Mouse (Mus musculus): Measurements from ENCODE around the gene Gm5901. TPM values are rescaled to one million over a fixed set of nuclear protein-coding genes. Genes with fewer than 3 reads are reported as not detected.
"Not testable (repeated sequence)": the region's sequence is repeated elsewhere in the genome, so short reads cannot be mapped to it uniquely, and the experiment has no call there.

The Gm5901 gene
- polyA plus RNA-seq, 1 experiment from 2014 or later: not detected

DNA sequence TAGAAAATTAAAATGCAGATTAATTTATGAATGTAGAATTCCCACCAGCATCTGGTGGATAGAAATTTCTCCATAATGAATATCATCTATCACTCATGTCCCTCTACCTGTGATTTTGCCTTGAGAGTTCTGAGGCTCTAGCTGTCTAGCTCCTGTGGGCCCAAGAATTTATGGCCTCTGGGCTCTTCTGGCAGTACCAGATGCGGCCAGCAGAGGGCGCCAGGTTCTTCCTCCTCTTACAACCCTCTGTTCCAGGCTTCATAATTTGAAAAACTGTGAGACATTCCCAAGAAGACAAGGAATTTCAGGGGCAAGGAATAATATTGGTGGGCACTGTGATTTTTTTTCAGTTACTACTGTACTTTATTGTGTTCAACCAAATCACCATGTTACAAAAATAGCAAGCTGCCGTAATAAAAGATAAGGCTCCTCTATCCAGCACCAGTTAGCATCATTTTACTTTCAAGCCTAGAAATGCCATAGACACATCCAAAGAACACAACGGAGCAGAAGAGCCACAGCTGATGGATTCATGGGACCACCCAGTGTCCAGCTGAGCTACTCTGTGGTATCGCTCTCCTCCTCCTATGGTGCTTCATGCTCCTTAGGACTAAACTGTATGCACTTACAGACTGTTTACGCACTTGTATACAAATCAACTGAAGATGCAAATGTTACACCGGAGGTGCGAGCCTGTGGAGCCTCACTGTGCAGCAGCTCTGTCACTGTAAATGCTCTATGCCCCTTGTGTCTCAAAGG lies 37.2 kb downstream of the Gm5901 start:
- not testable (repeated sequence) for H3K4me2 ChIP-seq (replicated peaks; ENCODE audit: low read depth); ATAC-seq (ENCODE audit: low FRiP score, low TSS enrichment)
- 52% methylated on average over 8 of the region's 8 CpGs for WGBS

DNA sequence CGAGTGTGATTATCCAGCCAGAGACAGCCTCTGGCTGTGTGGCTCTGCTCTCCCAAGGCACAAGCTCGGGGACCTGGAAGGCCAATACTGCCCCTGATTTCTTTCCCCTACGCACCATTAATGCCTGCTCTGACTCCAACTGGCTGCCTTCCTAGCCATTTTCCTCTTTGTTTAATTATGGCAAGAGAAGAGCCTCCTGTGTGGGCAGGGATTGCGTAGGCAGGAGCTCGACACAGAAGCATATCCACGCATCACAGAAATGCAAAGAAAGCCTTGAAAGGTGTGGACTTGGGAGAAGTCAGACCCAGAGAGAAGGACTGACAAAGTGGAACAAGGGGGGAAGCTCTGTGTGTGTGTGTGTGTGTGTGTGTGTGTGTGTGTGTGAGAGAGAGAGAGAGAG lies 39.5 kb downstream of the Gm5901 start:
- DNase-seq (ENCODE audit: low spot score) (no peak), ATAC-seq (ENCODE audit: low FRiP score, low TSS enrichment) (no peak)
- no peak overlapping the region for H3K9ac ChIP-seq (ENCODE audit: low read length)
- 43% methylated on average over 6 of the region's 6 CpGs for WGBS
- H3K9me3 ChIP-seq (ENCODE audit: control insufficient read depth, low read length): no peaks in the 10 kb centered on the region
- no peak overlapping the region for H3K4me2 ChIP-seq (replicated peaks; ENCODE audit: low read depth)
- no peaks in the 10 kb centered on the region for H3K36me3 ChIP-seq (ENCODE audit: control insufficient read depth, insufficient read depth, low read length)
- H3K27ac ChIP-seq (replicated peaks): no peak overlapping the region
- no peaks in the 10 kb centered on the region for H3K27me3 ChIP-seq (ENCODE audit: control insufficient read depth, insufficient read depth, low read length)
- no peaks in the 10 kb centered on the region for H3K4me1 ChIP-seq (replicated peaks; ENCODE audit: control insufficient read depth, insufficient read depth)
- H3K4me3 ChIP-seq (ENCODE audit: low read depth, low read length): no peak overlapping the region
- TF ChIP-seq EP300 (optimal IDR thresholded peaks at IDR 0.05) (no peak), CTCF (IDR thresholded peaks at IDR 0.05; ENCODE audit: low read depth) (no peak)

More for the DNA sequence above, 37.2 kb downstream of the Gm5901 start:
- not testable (repeated sequence) for H3K27me3 ChIP-seq (ENCODE audit: control insufficient read depth, insufficient read depth, low read length); H3K4me1 ChIP-seq (replicated peaks; ENCODE audit: control insufficient read depth, insufficient read depth); H3K4me3 ChIP-seq (ENCODE audit: low read depth, low read length); H3K9me3 ChIP-seq (ENCODE audit: control insufficient read depth, low read length); H3K27ac ChIP-seq (replicated peaks); H3K36me3 ChIP-seq (ENCODE audit: control insufficient read depth, insufficient read depth, low read length); H3K9ac ChIP-seq (ENCODE audit: low read length)
- peak; percentile 78 for DNase-seq (ENCODE audit: low spot score)
- peak; percentile 92 for TF ChIP-seq CTCF (IDR thresholded peaks at IDR 0.05; ENCODE audit: low read depth)

DNA sequence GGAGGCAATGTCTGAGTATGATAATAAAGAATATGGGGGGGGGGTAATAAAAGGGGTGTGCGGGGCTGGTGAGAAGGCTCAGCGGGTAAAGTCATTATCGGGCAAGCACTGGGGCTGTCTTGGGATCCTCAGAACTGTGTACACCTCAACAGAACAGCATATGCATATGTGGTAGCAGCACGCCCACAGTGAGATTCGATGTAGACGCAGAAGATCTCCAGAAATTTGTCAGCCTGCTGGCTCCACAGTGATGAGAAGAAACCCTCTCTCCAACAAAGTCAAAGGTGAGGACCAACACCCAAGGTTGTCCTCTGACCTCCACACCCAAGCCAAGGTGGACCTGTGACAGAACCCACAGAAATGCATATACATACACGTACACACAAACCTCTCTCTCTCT lies 41.7 kb downstream of the Gm5901 start:
- Histone ChIP-seq H3K27ac (replicated peaks) (no peak overlapping the region), H3K4me3 (ENCODE audit: low read depth, low read length) (no peak overlapping the region), H3K4me2 (replicated peaks; ENCODE audit: low read depth) (no peak overlapping the region), H3K9me3 (ENCODE audit: control insufficient read depth, low read length) (no peaks in the 10 kb centered on the region), H3K27me3 (ENCODE audit: control insufficient read depth, insufficient read depth, low read length) (no peaks in the 10 kb centered on the region), H3K36me3 (ENCODE audit: control insufficient read depth, insufficient read depth, low read length) (no peaks in the 10 kb centered on the region), H3K4me1 (replicated peaks; ENCODE audit: control insufficient read depth, insufficient read depth) (no peaks in the 10 kb centered on the region), H3K9ac (ENCODE audit: low read length) (no peak overlapping the region)
- TF ChIP-seq EP300 (optimal IDR thresholded peaks at IDR 0.05) (no peak), CTCF (IDR thresholded peaks at IDR 0.05; ENCODE audit: low read depth) (no peak)
- 88% methylated on average over 7 of the region's 7 CpGs for WGBS
- no peak for DNase-seq (ENCODE audit: low spot score)
- no peak for ATAC-seq (ENCODE audit: low FRiP score, low TSS enrichment)

DNA sequence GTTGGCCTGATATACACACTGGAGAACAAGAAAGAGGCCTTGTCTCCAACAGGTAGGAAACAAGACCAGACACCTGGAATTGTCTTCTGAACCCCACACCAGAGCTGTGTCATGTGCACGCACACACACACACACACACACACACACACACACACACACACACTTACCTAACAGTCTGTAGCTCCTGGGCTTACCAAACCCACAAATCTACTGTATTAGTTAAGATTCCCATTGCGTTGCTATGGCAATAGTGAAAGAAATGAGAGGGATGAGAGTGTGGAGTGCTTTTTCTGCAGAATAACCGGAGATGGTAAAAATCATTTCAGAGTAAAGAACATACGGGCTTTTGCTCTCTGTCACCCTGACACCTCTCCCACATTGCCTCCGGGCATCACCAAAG lies 43.3 kb downstream of the Gm5901 start:
- no peak overlapping the region for H3K4me2 ChIP-seq (replicated peaks; ENCODE audit: low read depth)
- H3K4me3 ChIP-seq (ENCODE audit: low read depth, low read length): no peak overlapping the region
- no peak for DNase-seq (ENCODE audit: low spot score)
- no peaks in the 10 kb centered on the region for H3K4me1 ChIP-seq (replicated peaks; ENCODE audit: control insufficient read depth, insufficient read depth)
- TF ChIP-seq CTCF (IDR thresholded peaks at IDR 0.05; ENCODE audit: low read depth): no peak
- TF ChIP-seq EP300 (optimal IDR thresholded peaks at IDR 0.05): no peak
- no peak for ATAC-seq (ENCODE audit: low FRiP score, low TSS enrichment)
- WGBS: 79% methylated on average over 5 of the region's 5 CpGs
- H3K27ac ChIP-seq (replicated peaks): no peak overlapping the region
- no peaks in the 10 kb centered on the region for H3K27me3 ChIP-seq (ENCODE audit: control insufficient read depth, insufficient read depth, low read length)
- no peak overlapping the region for H3K9ac ChIP-seq (ENCODE audit: low read length)
- no peaks in the 10 kb centered on the region for H3K9me3 ChIP-seq (ENCODE audit: control insufficient read depth, low read length)
- no peaks in the 10 kb centered on the region for H3K36me3 ChIP-seq (ENCODE audit: control insufficient read depth, insufficient read depth, low read length)

DNA sequence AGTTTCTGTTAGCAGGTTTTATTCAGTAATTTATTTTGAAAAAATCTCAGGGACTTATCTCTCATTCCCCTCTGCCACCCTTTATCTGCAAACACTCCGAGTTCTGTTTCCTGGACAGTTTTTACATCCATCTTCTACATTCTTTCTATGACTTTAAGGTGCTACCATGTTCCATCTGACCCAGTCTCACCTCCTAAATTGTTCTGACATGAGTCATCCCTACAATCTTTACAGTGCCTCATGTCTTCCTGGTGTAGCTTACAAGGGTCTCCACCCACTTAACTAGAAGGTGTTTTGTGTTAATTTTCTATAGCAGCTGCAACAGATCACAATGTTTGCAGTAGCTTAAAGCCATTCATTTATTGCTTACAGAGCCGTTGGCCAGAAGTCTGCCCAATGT lies 46.1 kb downstream of the Gm5901 start:
- whole genome bisulfite sequencing: 11% methylated on average over 2 of the region's 2 CpGs
- Histone ChIP-seq H3K9ac (ENCODE audit: low read length) (no peak overlapping the region), H3K9me3 (ENCODE audit: control insufficient read depth, low read length) (no peaks in the 10 kb centered on the region), H3K4me2 (replicated peaks; ENCODE audit: low read depth) (no peak overlapping the region), H3K27me3 (ENCODE audit: control insufficient read depth, insufficient read depth, low read length) (no peaks in the 10 kb centered on the region), H3K4me3 (ENCODE audit: low read depth, low read length) (no peak overlapping the region), H3K36me3 (ENCODE audit: control insufficient read depth, insufficient read depth, low read length) (no peaks in the 10 kb centered on the region), H3K27ac (replicated peaks) (no peak overlapping the region), H3K4me1 (replicated peaks; ENCODE audit: control insufficient read depth, insufficient read depth) (peaks cover 3% of the 10 kb centered on the region)
- no peak for TF ChIP-seq EP300 (optimal IDR thresholded peaks at IDR 0.05)
- TF ChIP-seq CTCF (IDR thresholded peaks at IDR 0.05; ENCODE audit: low read depth): no peak
- DNase-seq (ENCODE audit: low spot score) (no peak), ATAC-seq (ENCODE audit: low FRiP score, low TSS enrichment) (no peak)

DNA sequence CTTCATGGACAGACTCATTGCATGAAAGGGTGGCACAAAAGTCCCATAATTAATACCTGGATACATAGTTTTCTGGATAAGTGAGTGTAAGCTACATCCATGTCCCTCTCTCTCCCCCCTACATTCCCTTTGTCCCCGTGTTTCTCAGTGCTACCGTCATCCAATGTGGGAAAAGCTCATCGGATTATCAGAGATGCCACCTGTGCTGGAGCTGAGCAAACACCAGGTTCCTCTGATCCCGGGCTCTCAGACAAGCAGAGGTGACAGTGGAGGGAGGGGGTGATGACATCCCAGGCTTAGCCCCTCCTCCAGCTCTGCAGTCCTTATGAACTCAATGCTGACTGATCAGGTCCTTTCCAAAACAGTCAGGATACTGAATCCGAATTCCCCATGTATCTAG lies 49.5 kb downstream of the Gm5901 start:
- no peak overlapping the region for H3K4me3 ChIP-seq (ENCODE audit: low read depth, low read length)
- H3K9me3 ChIP-seq (ENCODE audit: control insufficient read depth, low read length): no peaks in the 10 kb centered on the region
- no peaks in the 10 kb centered on the region for H3K36me3 ChIP-seq (ENCODE audit: control insufficient read depth, insufficient read depth, low read length)
- H3K4me1 ChIP-seq (replicated peaks; ENCODE audit: control insufficient read depth, insufficient read depth): peaks cover 3% of the 10 kb centered on the region
- DNase-seq (ENCODE audit: low spot score) (no peak), ATAC-seq (ENCODE audit: low FRiP score, low TSS enrichment) (no peak)
- 20% methylated on average over 5 of the region's 5 CpGs for WGBS
- H3K27me3 ChIP-seq (ENCODE audit: control insufficient read depth, insufficient read depth, low read length): 0 out of 2 replicates have a peak, but pooled peaks cover 3% of the 10 kb centered on the region
- H3K4me2 ChIP-seq (replicated peaks; ENCODE audit: low read depth): no peak overlapping the region
- TF ChIP-seq CTCF (IDR thresholded peaks at IDR 0.05; ENCODE audit: low read depth): no peak
- TF ChIP-seq EP300 (optimal IDR thresholded peaks at IDR 0.05): no peak
- no peak overlapping the region for H3K9ac ChIP-seq (ENCODE audit: low read length)
- no peak overlapping the region for H3K27ac ChIP-seq (replicated peaks)
